Mouse (Mus musculus): ENCODE results near the gene Pdp2. TPM values are rescaled to one million over a fixed set of nuclear protein-coding genes. Genes with fewer than 3 reads are reported as not detected.
A peak's percentile ranks its signal among the peaks of the same experiment; 100 is the strongest.

The Pdp2 gene
- polyA plus RNA-seq, 1 experiment from 2014 or later, result 9.0 TPM

- no peak overlapping the region for H3K27ac ChIP-seq (replicated peaks)
- H3K27me3 ChIP-seq, result no peaks in the 10 kb centered on the region
- no peak overlapping the region for H3K9ac ChIP-seq
- H3K4me1 ChIP-seq, result peaks cover 9% of the 10 kb centered on the region
- no peaks in the 10 kb centered on the region for H3K9me3 ChIP-seq (replicated peaks)
- H3K4me2 ChIP-seq (replicated peaks), result no peak overlapping the region
- ATAC-seq (ENCODE audit: insufficient number of reproducible peaks, low FRiP score, low TSS enrichment, low read depth), result no peak
- H3K36me3 ChIP-seq, result peaks cover 22% of the 10 kb centered on the region
- H3K4me3 ChIP-seq (replicated peaks), result no peak overlapping the region
- WGBS, result 87% methylated on average over 6 of the region's 6 CpGs
These were observed 6.4 kb downstream of the Pdp2 start for GRCm38 (mm10) chr8:104597656-104598055.

- H3K9me3 ChIP-seq (replicated peaks), result no peaks in the 10 kb centered on the region
- no peak for ATAC-seq (ENCODE audit: insufficient number of reproducible peaks, low FRiP score, low TSS enrichment, low read depth)
- H3K27me3 ChIP-seq, result no peaks in the 10 kb centered on the region
- H3K36me3 ChIP-seq, result peaks cover 20% of the 10 kb centered on the region
- no peak overlapping the region for H3K4me2 ChIP-seq (replicated peaks)
- WGBS, result 58% methylated on average over 6 of the region's 6 CpGs
- H3K4me3 ChIP-seq (replicated peaks), result no peak overlapping the region
- H3K4me1 ChIP-seq, result peaks cover 12% of the 10 kb centered on the region
- no peak overlapping the region for H3K9ac ChIP-seq
- H3K27ac ChIP-seq (replicated peaks), result no peak overlapping the region
These were observed 7.2 kb downstream of the Pdp2 start for GRCm38 (mm10) chr8:104598496-104598895.

GRCm38 (mm10) chr8:104601386-104601785, 10.1 kb downstream of the Pdp2 start:
- H3K27me3 ChIP-seq, result no peaks in the 10 kb centered on the region
- ATAC-seq (ENCODE audit: insufficient number of reproducible peaks, low FRiP score, low TSS enrichment, low read depth), result no peak
- no peak overlapping the region for H3K9ac ChIP-seq
- peaks cover 12% of the 10 kb centered on the region for H3K4me1 ChIP-seq
- no peaks in the 10 kb centered on the region for H3K9me3 ChIP-seq (replicated peaks)
- no peak overlapping the region for H3K27ac ChIP-seq (replicated peaks)
- H3K4me2 ChIP-seq (replicated peaks), result peak overlapping the region; percentile 51; the same call in 1 of the 2 replicates
- 28% methylated on average over 7 of the region's 7 CpGs for WGBS
- H3K4me3 ChIP-seq (replicated peaks), result no peak overlapping the region
- H3K36me3 ChIP-seq, result 0 out of 2 replicates have a peak, but pooled peaks cover 1% of the 10 kb centered on the region

- Histone ChIP-seq H3K4me3 (replicated peaks) (peak overlapping the region; percentile 28), H3K27ac (replicated peaks) (no peak overlapping the region), H3K27me3 (no peaks in the 10 kb centered on the region), H3K4me2 (replicated peaks) (peak overlapping the region; percentile 51), H3K4me1 (peaks cover 12% of the 10 kb centered on the region), H3K9me3 (replicated peaks) (no peaks in the 10 kb centered on the region), H3K36me3 (no peaks in the 10 kb centered on the region), H3K9ac (no peak overlapping the region)
- 1% methylated on average over 12 of the region's 12 CpGs for WGBS
- ATAC-seq (ENCODE audit: insufficient number of reproducible peaks, low FRiP score, low TSS enrichment, low read depth), result no peak
These were observed 10.7 kb downstream of the Pdp2 start for GRCm38 (mm10) chr8:104601941-104602371.

GRCm38 (mm10) chr8:104602468-104603244, 11.4 kb downstream of the Pdp2 start:
- peak overlapping the region; percentile 28 for H3K4me3 ChIP-seq (replicated peaks)
- no peak overlapping the region for H3K27ac ChIP-seq (replicated peaks)
- 20% methylated on average over 21 of the region's 21 CpGs for WGBS
- H3K9ac ChIP-seq, result no peak overlapping the region; the same call in 1 of the 2 replicates
- peak; percentile 86 for ATAC-seq (ENCODE audit: insufficient number of reproducible peaks, low FRiP score, low TSS enrichment, low read depth)
- no peaks in the 10 kb centered on the region for H3K27me3 ChIP-seq
- no peaks in the 10 kb centered on the region for H3K36me3 ChIP-seq
- no peaks in the 10 kb centered on the region for H3K9me3 ChIP-seq (replicated peaks)
- H3K4me1 ChIP-seq, result peaks cover 12% of the 10 kb centered on the region
- peak overlapping the region; percentile 51 for H3K4me2 ChIP-seq (replicated peaks)

GRCm38 (mm10) chr8:104603245-104603593, 12.0 kb downstream of the Pdp2 start:
- Histone ChIP-seq H3K9me3 (replicated peaks) (no peaks in the 10 kb centered on the region), H3K4me2 (replicated peaks) (peak overlapping the region; percentile 51; the same call in 1 of the 2 replicates), H3K27me3 (no peaks in the 10 kb centered on the region), H3K36me3 (no peaks in the 10 kb centered on the region), H3K9ac (no peak overlapping the region), H3K27ac (replicated peaks) (no peak overlapping the region), H3K4me1 (peaks cover 12% of the 10 kb centered on the region), H3K4me3 (replicated peaks) (no peak overlapping the region)
- no peak for ATAC-seq (ENCODE audit: insufficient number of reproducible peaks, low FRiP score, low TSS enrichment, low read depth)
- WGBS, result 70% methylated on average over 4 of the region's 4 CpGs

GRCm38 (mm10) chr8:104606329-104606728, 15.1 kb downstream of the Pdp2 start:
- peak; percentile 26; the same call in 1 of the 2 replicates for ATAC-seq (ENCODE audit: insufficient number of reproducible peaks, low FRiP score, low TSS enrichment, low read depth)
- Histone ChIP-seq H3K4me2 (replicated peaks) (no peak overlapping the region), H3K9ac (no peak overlapping the region), H3K27ac (replicated peaks) (no peak overlapping the region), H3K4me3 (replicated peaks) (no peak overlapping the region), H3K27me3 (no peaks in the 10 kb centered on the region), H3K4me1 (peaks cover 12% of the 10 kb centered on the region), H3K36me3 (no peaks in the 10 kb centered on the region), H3K9me3 (replicated peaks) (no peaks in the 10 kb centered on the region)
- 38% methylated on average over 6 of the region's 6 CpGs for WGBS

- no peaks in the 10 kb centered on the region for H3K36me3 ChIP-seq
- H3K4me1 ChIP-seq, result peaks cover under 1% of the 10 kb centered on the region; the same call in 1 of the 2 replicates
- WGBS, result 81% methylated on average over 2 of the region's 2 CpGs
- ATAC-seq (ENCODE audit: insufficient number of reproducible peaks, low FRiP score, low TSS enrichment, low read depth), result no peak
- H3K27me3 ChIP-seq, result no peaks in the 10 kb centered on the region
- H3K9ac ChIP-seq, result no peak overlapping the region
- H3K4me3 ChIP-seq (replicated peaks), result no peak overlapping the region
- H3K4me2 ChIP-seq (replicated peaks), result no peak overlapping the region
- H3K9me3 ChIP-seq (replicated peaks), result no peaks in the 10 kb centered on the region
- H3K27ac ChIP-seq (replicated peaks), result no peak overlapping the region
These were observed 16.7 kb downstream of the Pdp2 start for GRCm38 (mm10) chr8:104607944-104608343.

GRCm38 (mm10) chr8:104609222-104609621, 18.0 kb downstream of the Pdp2 start:
- Histone ChIP-seq H3K4me1 (no peaks in the 10 kb centered on the region), H3K9ac (no peak overlapping the region), H3K4me2 (replicated peaks) (no peak overlapping the region), H3K9me3 (replicated peaks) (no peaks in the 10 kb centered on the region), H3K4me3 (replicated peaks) (no peak overlapping the region), H3K36me3 (no peaks in the 10 kb centered on the region), H3K27me3 (no peaks in the 10 kb centered on the region), H3K27ac (replicated peaks) (no peak overlapping the region)
- ATAC-seq (ENCODE audit: insufficient number of reproducible peaks, low FRiP score, low TSS enrichment, low read depth), result no peak
- 70% methylated on average over 8 of the region's 8 CpGs for WGBS

GRCm38 (mm10) chr8:104610185-104610766, 19.0 kb downstream of the Pdp2 start:
- Histone ChIP-seq H3K27me3 (no peaks in the 10 kb centered on the region), H3K4me1 (no peaks in the 10 kb centered on the region), H3K9ac (no peak overlapping the region), H3K4me2 (replicated peaks) (no peak overlapping the region), H3K4me3 (replicated peaks) (no peak overlapping the region), H3K9me3 (replicated peaks) (no peaks in the 10 kb centered on the region), H3K36me3 (no peaks in the 10 kb centered on the region), H3K27ac (replicated peaks) (no peak overlapping the region)
- WGBS, result 80% methylated on average over 12 of the region's 12 CpGs
- ATAC-seq (ENCODE audit: insufficient number of reproducible peaks, low FRiP score, low TSS enrichment, low read depth), result peak; percentile 26; the same call in 1 of the 2 replicates

- ATAC-seq (ENCODE audit: insufficient number of reproducible peaks, low FRiP score, low TSS enrichment, low read depth), result no peak
- no peak overlapping the region for H3K9ac ChIP-seq
- no peak overlapping the region for H3K27ac ChIP-seq (replicated peaks)
- H3K4me1 ChIP-seq, result no peaks in the 10 kb centered on the region
- no peaks in the 10 kb centered on the region for H3K27me3 ChIP-seq
- no peak overlapping the region for H3K4me2 ChIP-seq (replicated peaks)
- no peaks in the 10 kb centered on the region for H3K9me3 ChIP-seq (replicated peaks)
- H3K36me3 ChIP-seq, result no peaks in the 10 kb centered on the region
- no peak overlapping the region for H3K4me3 ChIP-seq (replicated peaks)
- 63% methylated on average over 4 of the region's 4 CpGs for WGBS
These were observed 20.4 kb downstream of the Pdp2 start for GRCm38 (mm10) chr8:104611613-104612012.
